Mouse (Mus musculus): ENCODE results near the gene Ccdc162. TPM values are rescaled to one million over a fixed set of nuclear protein-coding genes. Genes with fewer than 3 reads are reported as not detected.

Ccdc162 gene
- polyA plus RNA-seq, 1 experiment from 2014 or later, result 0.32 TPM

GRCm38 (mm10) chr10:41608485-41608884 lies 107.9 kb downstream of the Ccdc162 start:
- Histone ChIP-seq H3K36me3 (no peaks in the 10 kb centered on the region), H3K27me3 (ENCODE audit: low read depth, poor library complexity, severe bottlenecking) (no peaks in the 10 kb centered on the region), H3K4me1 (no peaks in the 10 kb centered on the region), H3K9me3 (replicated peaks) (no peaks in the 10 kb centered on the region), H3K27ac (replicated peaks) (no peak overlapping the region), H3K4me3 (no peak overlapping the region)
- no peak for DNase-seq (ENCODE audit: low spot score)
- WGBS, result 97% methylated on average over 3 of the region's 3 CpGs

GRCm38 (mm10) chr10:41602667-41603066 lies 113.8 kb downstream of the Ccdc162 start:
- peaks cover 7% of the 10 kb centered on the region for H3K4me1 ChIP-seq
- H3K27me3 ChIP-seq (ENCODE audit: low read depth, poor library complexity, severe bottlenecking), result no peaks in the 10 kb centered on the region
- H3K9me3 ChIP-seq (replicated peaks), result no peaks in the 10 kb centered on the region
- no peak overlapping the region for H3K4me3 ChIP-seq
- no peak for DNase-seq (ENCODE audit: low spot score)
- no peaks in the 10 kb centered on the region for H3K36me3 ChIP-seq
- H3K27ac ChIP-seq (replicated peaks), result no peak overlapping the region
- WGBS, result 91% methylated on average over 1 of the region's 1 CpGs

GRCm38 (mm10) chr10:41601898-41602545 lies 114.4 kb downstream of the Ccdc162 start:
- H3K27me3 ChIP-seq (ENCODE audit: low read depth, poor library complexity, severe bottlenecking), result no peaks in the 10 kb centered on the region

GRCm38 (mm10) chr10:41601302-41601701 lies 115.1 kb downstream of the Ccdc162 start:
- no peak for DNase-seq (ENCODE audit: low spot score)
- Histone ChIP-seq H3K4me3 (no peak overlapping the region), H3K27me3 (ENCODE audit: low read depth, poor library complexity, severe bottlenecking) (no peaks in the 10 kb centered on the region), H3K4me1 (peaks cover 7% of the 10 kb centered on the region), H3K36me3 (no peaks in the 10 kb centered on the region), H3K27ac (replicated peaks) (no peak overlapping the region), H3K9me3 (replicated peaks) (no peaks in the 10 kb centered on the region)
- 83% methylated on average over 4 of the region's 4 CpGs for WGBS

More at GRCm38 (mm10) chr10:41601898-41602545, 114.4 kb downstream of the Ccdc162 start:
- no peak for DNase-seq (ENCODE audit: low spot score)
- 83% methylated on average over 7 of the region's 7 CpGs for WGBS
- Histone ChIP-seq H3K36me3 (no peaks in the 10 kb centered on the region), H3K27ac (replicated peaks) (no peak overlapping the region), H3K4me3 (no peak overlapping the region), H3K9me3 (replicated peaks) (no peaks in the 10 kb centered on the region), H3K4me1 (peaks cover 7% of the 10 kb centered on the region)

- no peak overlapping the region for H3K27ac ChIP-seq (replicated peaks)
- H3K27me3 ChIP-seq (ENCODE audit: low read depth, poor library complexity, severe bottlenecking), result no peaks in the 10 kb centered on the region
- WGBS, result 85% methylated on average over 9 of the region's 9 CpGs
- peaks cover 7% of the 10 kb centered on the region for H3K4me1 ChIP-seq
- no peaks in the 10 kb centered on the region for H3K9me3 ChIP-seq (replicated peaks)
- no peak for DNase-seq (ENCODE audit: low spot score)
- no peak overlapping the region for H3K4me3 ChIP-seq
- H3K36me3 ChIP-seq, result no peaks in the 10 kb centered on the region
Measured at GRCm38 (mm10) chr10:41599051-41599450, 117.4 kb downstream of the Ccdc162 start.

GRCm38 (mm10) chr10:41598221-41598620 lies 118.2 kb downstream of the Ccdc162 start:
- Histone ChIP-seq H3K9me3 (replicated peaks) (no peaks in the 10 kb centered on the region), H3K27ac (replicated peaks) (no peak overlapping the region), H3K4me3 (no peak overlapping the region), H3K36me3 (no peaks in the 10 kb centered on the region), H3K4me1 (peaks cover 7% of the 10 kb centered on the region), H3K27me3 (ENCODE audit: low read depth, poor library complexity, severe bottlenecking) (no peaks in the 10 kb centered on the region)
- 75% methylated on average over 9 of the region's 9 CpGs for WGBS
- no peak for DNase-seq (ENCODE audit: low spot score)

- Histone ChIP-seq H3K4me1 (peaks cover 7% of the 10 kb centered on the region), H3K4me3 (no peak overlapping the region), H3K27me3 (ENCODE audit: low read depth, poor library complexity, severe bottlenecking) (no peaks in the 10 kb centered on the region), H3K36me3 (no peaks in the 10 kb centered on the region), H3K27ac (replicated peaks) (no peak overlapping the region), H3K9me3 (replicated peaks) (no peaks in the 10 kb centered on the region)
- DNase-seq (ENCODE audit: low spot score), result no peak
- WGBS, result 85% methylated on average over 3 of the region's 3 CpGs
Measured at GRCm38 (mm10) chr10:41595550-41595949, 120.9 kb downstream of the Ccdc162 start.

GRCm38 (mm10) chr10:41594957-41595356 lies 121.5 kb downstream of the Ccdc162 start:
- no peak overlapping the region for H3K27ac ChIP-seq (replicated peaks)
- no peak for DNase-seq (ENCODE audit: low spot score)
- WGBS, result 97% methylated on average over 2 of the region's 2 CpGs

GRCm38 (mm10) chr10:41594433-41594832 lies 122.0 kb downstream of the Ccdc162 start:
- Histone ChIP-seq H3K9me3 (replicated peaks) (no peaks in the 10 kb centered on the region), H3K4me1 (peaks cover 7% of the 10 kb centered on the region), H3K4me3 (no peak overlapping the region), H3K27me3 (ENCODE audit: low read depth, poor library complexity, severe bottlenecking) (no peaks in the 10 kb centered on the region), H3K27ac (replicated peaks) (no peak overlapping the region), H3K36me3 (no peaks in the 10 kb centered on the region)
- WGBS, result 92% methylated on average over 8 of the region's 8 CpGs
- DNase-seq (ENCODE audit: low spot score), result no peak

More at GRCm38 (mm10) chr10:41594957-41595356, 121.5 kb downstream of the Ccdc162 start:
- Histone ChIP-seq H3K36me3 (no peaks in the 10 kb centered on the region), H3K9me3 (replicated peaks) (no peaks in the 10 kb centered on the region), H3K4me3 (no peak overlapping the region), H3K27me3 (ENCODE audit: low read depth, poor library complexity, severe bottlenecking) (no peaks in the 10 kb centered on the region), H3K4me1 (peaks cover 7% of the 10 kb centered on the region)

GRCm38 (mm10) chr10:41588616-41589015 lies 127.8 kb downstream of the Ccdc162 start:
- H3K9me3 ChIP-seq (replicated peaks), result no peaks in the 10 kb centered on the region
- no peak for DNase-seq (ENCODE audit: low spot score)
- no peaks in the 10 kb centered on the region; the same call in 1 of the 2 replicates for H3K4me1 ChIP-seq
- 88% methylated on average over 2 of the region's 2 CpGs for WGBS
- no peak overlapping the region for H3K27ac ChIP-seq (replicated peaks)
- no peaks in the 10 kb centered on the region for H3K36me3 ChIP-seq
- no peaks in the 10 kb centered on the region for H3K27me3 ChIP-seq (ENCODE audit: low read depth, poor library complexity, severe bottlenecking)
- no peak overlapping the region for H3K4me3 ChIP-seq

- H3K4me1 ChIP-seq, result peaks cover 10% of the 10 kb centered on the region
- H3K9me3 ChIP-seq (replicated peaks), result no peaks in the 10 kb centered on the region
- H3K36me3 ChIP-seq, result no peaks in the 10 kb centered on the region
- no peak for DNase-seq (ENCODE audit: low spot score)
- no peak overlapping the region for H3K4me3 ChIP-seq
- WGBS, result 89% methylated on average over 18 of the region's 18 CpGs
- H3K27me3 ChIP-seq (ENCODE audit: low read depth, poor library complexity, severe bottlenecking), result no peaks in the 10 kb centered on the region
- H3K27ac ChIP-seq (replicated peaks), result no peak overlapping the region
Measured at GRCm38 (mm10) chr10:41586947-41587852, 129.2 kb downstream of the Ccdc162 start.

- Histone ChIP-seq H3K4me3 (no peak overlapping the region), H3K9me3 (replicated peaks) (no peaks in the 10 kb centered on the region), H3K27ac (replicated peaks) (peak overlapping the region; percentile 73), H3K4me1 (peaks cover 10% of the 10 kb centered on the region), H3K36me3 (no peaks in the 10 kb centered on the region), H3K27me3 (ENCODE audit: low read depth, poor library complexity, severe bottlenecking) (no peaks in the 10 kb centered on the region)
- no peak for DNase-seq (ENCODE audit: low spot score)
- WGBS, result 63% methylated on average over 6 of the region's 6 CpGs
Measured at GRCm38 (mm10) chr10:41583383-41583782, 133.1 kb downstream of the Ccdc162 start.

GRCm38 (mm10) chr10:41582901-41583361 lies 133.5 kb downstream of the Ccdc162 start:
- DNase-seq (ENCODE audit: low spot score), result peak; percentile 20
- WGBS, result 5% methylated on average over 4 of the region's 5 CpGs
- Histone ChIP-seq H3K4me1 (peaks cover 10% of the 10 kb centered on the region), H3K27me3 (ENCODE audit: low read depth, poor library complexity, severe bottlenecking) (no peaks in the 10 kb centered on the region), H3K9me3 (replicated peaks) (no peaks in the 10 kb centered on the region), H3K27ac (replicated peaks) (peak overlapping the region; percentile 73), H3K36me3 (no peaks in the 10 kb centered on the region), H3K4me3 (no peak overlapping the region)
